Comparison of ENCODE assay signal across 8 mouse cellular contexts in genomic region chr7:80992980-80993833, GRCm38 (mm10). TPM values are rescaled to one million over a fixed set of nuclear protein-coding genes. Genes with fewer than 3 reads are reported as not detected.
A peak's percentile ranks its signal among the peaks of the same experiment; 100 is the strongest.
DNase-seq lines count a peak whose midpoint lies in the region; ATAC-seq and TF ChIP-seq lines count a peak whose summit lies in the region.

Zfp592 (plus strand) TSS chr7:80993681.

- H3K4me3 ChIP-seq in E14TG2a.4 (replicated peaks; ENCODE audit: low read length), result peak within 1 kb of the TSS; percentile 93
- H3K4me3 ChIP-seq in forebrain, embryonic 12.5 days (replicated peaks), result peak within 1 kb of the TSS; percentile 91
- H3K4me3 ChIP-seq in heart, embryonic 16.5 days (ENCODE audit: low read length), result peak within 1 kb of the TSS; percentile 98
- peak within 1 kb of the TSS; percentile 92 for H3K4me3 ChIP-seq in liver, postnatal 0 days (ENCODE audit: low read depth, low read length)
- peak within 1 kb of the TSS; percentile 74 for H3K4me3 ChIP-seq in neural tube, embryonic 14.5 days (ENCODE audit: low read depth, low read length)

- no peak for TF ChIP-seq CTCF in E14TG2a.4 (conservative IDR thresholded peaks at IDR 0.05; ENCODE audit: low read length)
- TF ChIP-seq CTCF in liver, postnatal 0 days (IDR thresholded peaks at IDR 0.05; ENCODE audit: low read depth), result no peak

- peaks cover 13% of the 10 kb centered on the region; the same call in 1 of the 2 replicates for H3K27me3 ChIP-seq in E14TG2a.4 (ENCODE audit: insufficient read depth, low read length)
- no peaks in the 10 kb centered on the region for H3K27me3 ChIP-seq in forebrain, embryonic 12.5 days
- H3K27me3 ChIP-seq in heart, embryonic 16.5 days (ENCODE audit: control insufficient read depth, insufficient read depth, low read length), result no peaks in the 10 kb centered on the region
- no peaks in the 10 kb centered on the region for H3K27me3 ChIP-seq in liver, postnatal 0 days (ENCODE audit: insufficient read depth, low read length)
- H3K27me3 ChIP-seq in neural tube, embryonic 14.5 days (ENCODE audit: control insufficient read depth, insufficient read depth, low read length), result no peaks in the 10 kb centered on the region

- peak within 1 kb of the TSS; percentile 98 for H3K9ac ChIP-seq in forebrain, embryonic 12.5 days
- H3K9ac ChIP-seq in heart, embryonic 16.5 days (ENCODE audit: low read length), result peak within 1 kb of the TSS; percentile 99
- H3K9ac ChIP-seq in liver, postnatal 0 days (replicated peaks), result peak within 1 kb of the TSS; percentile 89
- H3K9ac ChIP-seq in neural tube, embryonic 14.5 days (replicated peaks; ENCODE audit: low read depth, low read length), result peak within 1 kb of the TSS; percentile 97

- peak within 1 kb of the TSS; percentile 94 for H3K27ac ChIP-seq in forebrain, embryonic 12.5 days
- H3K27ac ChIP-seq in heart, embryonic 16.5 days (ENCODE audit: low read length), result peak within 1 kb of the TSS; percentile 97
- H3K27ac ChIP-seq in liver, postnatal 0 days (ENCODE audit: low read depth), result peak within 1 kb of the TSS; percentile 95
- peak within 1 kb of the TSS; percentile 94 for H3K27ac ChIP-seq in neural tube, embryonic 14.5 days (ENCODE audit: low read depth, low read length)

- H3K36me3 ChIP-seq in E14TG2a.4 (ENCODE audit: insufficient read depth, low read length), result no peaks in the 10 kb centered on the region
- no peaks in the 10 kb centered on the region for H3K36me3 ChIP-seq in forebrain, embryonic 12.5 days (replicated peaks)
- no peaks in the 10 kb centered on the region for H3K36me3 ChIP-seq in heart, embryonic 16.5 days (ENCODE audit: control insufficient read depth, insufficient read depth)
- no peaks in the 10 kb centered on the region for H3K36me3 ChIP-seq in liver, postnatal 0 days (replicated peaks; ENCODE audit: insufficient read depth, low read length)
- no peaks in the 10 kb centered on the region for H3K36me3 ChIP-seq in neural tube, embryonic 14.5 days (ENCODE audit: control insufficient read depth, insufficient read depth, low read length)

- no peaks in the 10 kb centered on the region for H3K9me3 ChIP-seq in E14TG2a.4 (ENCODE audit: low read length)
- no peaks in the 10 kb centered on the region for H3K9me3 ChIP-seq in forebrain, embryonic 12.5 days
- no peaks in the 10 kb centered on the region for H3K9me3 ChIP-seq in heart, embryonic 16.5 days (replicated peaks; ENCODE audit: control insufficient read depth, low read length)
- H3K9me3 ChIP-seq in liver, postnatal 0 days (ENCODE audit: low read length), result no peaks in the 10 kb centered on the region
- H3K9me3 ChIP-seq in neural tube, embryonic 14.5 days (ENCODE audit: control insufficient read depth, low read length), result no peaks in the 10 kb centered on the region

- DNase-seq in c-Kit-positive CD71-positive TER-119-positive erythroid progenitor cells, embryonic 14.5 days (ENCODE audit: low spot score), result peak; percentile 65
- DNase-seq in kidney, postnatal 36 days, result peak; percentile 94 to 96
- peak; percentile 93 for DNase-seq in liver, postnatal 0 days
- DNase-seq in testis, postnatal 10 days (ENCODE audit: low spot score), result peak; percentile 88

- H3K4me1 ChIP-seq in E14TG2a.4 (replicated peaks; ENCODE audit: low read depth, low read length), result peaks cover 31% of the 10 kb centered on the region
- H3K4me1 ChIP-seq in forebrain, embryonic 12.5 days, result peaks cover 38% of the 10 kb centered on the region
- peaks cover 28% of the 10 kb centered on the region for H3K4me1 ChIP-seq in heart, embryonic 16.5 days (ENCODE audit: control insufficient read depth, insufficient read depth, low read length)
- H3K4me1 ChIP-seq in liver, postnatal 0 days (ENCODE audit: insufficient read depth), result peaks cover 43% of the 10 kb centered on the region
- peaks cover 30% of the 10 kb centered on the region for H3K4me1 ChIP-seq in neural tube, embryonic 14.5 days (ENCODE audit: control insufficient read depth, insufficient read depth, low read length)

- 0% methylated on average over 65 of the region's 102 CpGs for WGBS in forebrain, embryonic 12.5 days
- WGBS in heart, embryonic 16.5 days, result under 1% methylated on average over 78 of the region's 102 CpGs
- WGBS in liver, postnatal 0 days (ENCODE audit: insufficient replicate concordance), result under 1% methylated on average over 58 of the region's 102 CpGs
- under 1% methylated on average over 53 of the region's 102 CpGs for WGBS in neural tube, embryonic 14.5 days

- ATAC-seq in forebrain, embryonic 12.5 days (ENCODE audit: low FRiP score), result peak; percentile 92
- peak; percentile 90 for ATAC-seq in heart, embryonic 16.5 days (replicated peaks; ENCODE audit: extremely low read depth, insufficient read depth, low FRiP score)
- ATAC-seq in liver, postnatal 0 days, result peak; percentile 90
- peak; percentile 90 for ATAC-seq in neural tube, embryonic 14.5 days (ENCODE audit: low read depth)

- peak within 1 kb of the TSS; percentile 91 for H3K4me2 ChIP-seq in forebrain, embryonic 12.5 days
- H3K4me2 ChIP-seq in heart, embryonic 16.5 days (ENCODE audit: low read depth, low read length), result peak within 1 kb of the TSS; percentile 93
- H3K4me2 ChIP-seq in liver, postnatal 0 days (ENCODE audit: low read depth, low read length), result peak within 1 kb of the TSS; percentile 94
- peak within 1 kb of the TSS; percentile 85 for H3K4me2 ChIP-seq in neural tube, embryonic 14.5 days (ENCODE audit: low read depth, low read length)

- TF ChIP-seq EP300 in liver, postnatal 0 days (IDR thresholded peaks at IDR 0.05; ENCODE audit: low read depth), result no peak

RNA-seq across cellular contexts. Expression of gene Zfp592, which starts in this region (rescaled TPM):
- polyA plus RNA-seq in forebrain, embryonic 12.5 days (2016; fragmentation: Nextera tagmentation; extraction: Ambion mirVana), result 12.1 and 14.3 TPM in 2 replicates
- 8.9 and 10.1 TPM in 2 replicates for polyA plus RNA-seq in heart, embryonic 16.5 days (2015; fragmentation: Nextera tagmentation; extraction: Ambion mirVana)
- polyA plus RNA-seq in liver, postnatal 0 days (2015; fragmentation: Nextera tagmentation; extraction: Ambion mirVana), result 3.1 and 4.3 TPM in 2 replicates
- 8.9 and 11.1 TPM in 2 replicates for polyA plus RNA-seq in neural tube, embryonic 14.5 days (2014; fragmentation: Nextera tagmentation; extraction: Ambion mirVana)

Comparison
In these comparisons a context has a peak if more than half of its experiments do, and no peak if none do; other contexts are left out.
1. Peak in every context shown above with its lines: DNase-seq, ATAC-seq, H3K4me3 ChIP-seq and H3K27ac ChIP-seq.